Mouse (Mus musculus) heart, embryonic 11.5 days (tissue): ENCODE data around the gene Eloa. TPM values are rescaled to one million over a fixed set of nuclear protein-coding genes. Genes with fewer than 3 reads are reported as not detected.

ENCODE experiments used
- ATAC-seq: fragments of 200-750 bp; cut with Nextera tagmentation; replicated peaks from 2 replicates; pipeline ENCODE4 v1.8.0; 2017; ENCODE audit warnings: moderate library complexity; ENCODE audit not compliant: insufficient number of reproducible peaks, low FRiP score, low TSS enrichment
- H3K27ac ChIP-seq: fragments of 300-500 bp; sonication (generic); 2 replicates; pipeline ENCODE4 v1.5.1; 2014; ENCODE audit warnings: mild to moderate bottlenecking, low read depth, low read length
- H3K27me3 ChIP-seq: fragments of 300-500 bp; sonication (generic); 2 replicates; pipeline ENCODE4 v1.6.1; 2014; ENCODE audit warnings: mild to moderate bottlenecking, low read length, mixed read lengths; ENCODE audit not compliant: control insufficient read depth, insufficient read depth
- H3K36me3 ChIP-seq: fragments of 300-500 bp; sonication (generic); 2 replicates; pipeline ENCODE4 v1.6.1; 2014; ENCODE audit warnings: mild to moderate bottlenecking, low read length, moderate library complexity, mixed read lengths; ENCODE audit not compliant: control insufficient read depth, insufficient read depth
- H3K4me1 ChIP-seq: fragments of 300-500 bp; sonication (generic); 2 replicates; pipeline ENCODE4 v1.6.1; 2014; ENCODE audit warnings: low read length; ENCODE audit not compliant: control insufficient read depth, insufficient read depth
- H3K4me2 ChIP-seq: fragments of 300-500 bp; sonication (generic); 2 replicates; pipeline ENCODE4 v1.6.1; 2014; ENCODE audit warnings: mild to moderate bottlenecking, moderate library complexity
- H3K4me3 ChIP-seq: fragments of 300-500 bp; sonication (generic); 2 replicates; pipeline ENCODE4 v1.5.1; 2014; ENCODE audit warnings: low read depth, low read length
- H3K9ac ChIP-seq: fragments of 300-500 bp; sonication (generic); 2 replicates; pipeline ENCODE4 v1.6.1; 2014; ENCODE audit warnings: mild to moderate bottlenecking, low read depth, low read length, moderate library complexity
- H3K9me3 ChIP-seq: fragments of 300-500 bp; sonication (generic); replicated peaks from 2 replicates; pipeline ENCODE4 v1.6.1; 2016; ENCODE audit warnings: low read length; ENCODE audit not compliant: control insufficient read depth
- WGBS: fragments of 180-500 bp; shearing (Covaris S2); extraction: QIAGEN DNeasy Blood & Tissue Kit; methylation state at CpG from one replicate; pipeline ENCODE4 v1.1.7; 2014; ENCODE audit not compliant: insufficient replicate concordance; 5-methylcytosine and 5-hydroxymethylcytosine counted together
- polyA plus RNA-seq: library from polyadenylated mRNA; unstranded; fragments of >200 nt; fragmentation: Nextera tagmentation; extraction: Ambion mirVana; gene quantifications from 2 replicates; pipeline ENCODE4 v1.2.1, GENCODE M21; 2014

The Eloa gene
- polyA plus RNA-seq, 1 experiment from 2014 or later = 34.8 TPM

DNA sequence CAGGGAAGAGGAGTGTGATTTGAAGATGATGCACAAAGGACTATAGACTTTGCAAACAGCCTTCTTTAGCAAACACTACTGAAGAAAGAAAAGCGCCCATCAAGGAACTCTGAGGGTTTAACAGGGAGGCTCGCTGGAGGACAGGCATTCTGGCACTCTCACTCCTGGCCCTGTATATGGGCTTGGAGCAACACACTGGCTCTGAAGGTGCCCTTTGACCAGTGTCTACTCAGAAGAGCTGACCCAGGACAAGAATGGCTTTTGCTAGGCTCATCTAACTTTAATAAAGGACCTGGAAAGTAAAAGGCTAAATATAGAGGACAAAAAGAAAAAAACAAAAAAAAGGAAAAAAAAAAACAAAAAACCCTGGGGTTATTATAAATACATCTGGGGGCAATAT lies 16.6 kb downstream of the Eloa start:
- Histone ChIP-seq H3K9me3 (no peaks in the 10 kb centered on the region), H3K4me1 (no peaks in the 10 kb centered on the region), H3K27ac (no peak overlapping the region), H3K9ac (no peak overlapping the region), H3K36me3 (peaks cover 51% of the 10 kb centered on the region), H3K27me3 (no peaks in the 10 kb centered on the region), H3K4me2 (no peak overlapping the region), H3K4me3 (no peak overlapping the region)
- no peak for ATAC-seq
- 90% methylated on average over 2 of the region's 2 CpGs for WGBS

GRCm38 (mm10) chr4:136004107-136004675 lies 17.4 kb downstream of the Eloa start:
- ATAC-seq = no peak
- Histone ChIP-seq H3K36me3 (peaks cover 43% of the 10 kb centered on the region), H3K9ac (no peak overlapping the region), H3K9me3 (no peaks in the 10 kb centered on the region), H3K27ac (no peak overlapping the region), H3K4me1 (no peaks in the 10 kb centered on the region), H3K4me3 (no peak overlapping the region), H3K4me2 (no peak overlapping the region), H3K27me3 (no peaks in the 10 kb centered on the region)
- WGBS = 88% methylated on average over 5 of the region's 5 CpGs

GRCm38 (mm10) chr4:135995118-135995517 lies 26.4 kb downstream of the Eloa start:
- no peak overlapping the region for H3K4me3 ChIP-seq
- H3K27ac ChIP-seq = no peak overlapping the region
- H3K4me1 ChIP-seq = no peaks in the 10 kb centered on the region
- no peak overlapping the region for H3K9ac ChIP-seq
- H3K9me3 ChIP-seq = no peaks in the 10 kb centered on the region; the same call in 1 of the 2 replicates
- no peaks in the 10 kb centered on the region for H3K27me3 ChIP-seq
- H3K36me3 ChIP-seq = no peaks in the 10 kb centered on the region
- ATAC-seq = no peak
- no peak overlapping the region for H3K4me2 ChIP-seq
- 81% methylated on average over 4 of the region's 4 CpGs for whole genome bisulfite sequencing

DNA sequence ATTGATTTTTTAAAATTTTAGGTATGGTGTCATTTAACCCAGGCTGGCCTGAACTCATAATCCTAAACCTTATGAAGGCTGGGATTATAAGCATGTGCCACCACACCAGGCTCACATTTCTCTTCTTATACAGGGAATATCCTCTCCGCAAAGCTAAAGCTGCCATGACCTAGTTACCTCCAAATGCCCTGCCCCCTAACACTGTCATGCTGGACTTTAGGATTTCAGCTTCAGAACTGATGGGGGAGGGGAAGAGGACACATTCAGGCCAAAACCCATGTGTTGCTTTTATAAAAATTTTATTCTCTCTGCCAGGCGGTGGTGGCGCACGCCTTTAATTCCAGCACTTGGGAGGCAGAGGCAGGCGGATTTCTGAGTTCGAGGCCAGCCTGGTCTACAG lies 27.6 kb downstream of the Eloa start:
- Histone ChIP-seq H3K27ac (no peak overlapping the region), H3K4me1 (no peaks in the 10 kb centered on the region), H3K4me2 (no peak overlapping the region), H3K4me3 (no peak overlapping the region), H3K9ac (no peak overlapping the region), H3K27me3 (no peaks in the 10 kb centered on the region), H3K36me3 (no peaks in the 10 kb centered on the region), H3K9me3 (no peaks in the 10 kb centered on the region; the same call in 1 of the 2 replicates)
- 90% methylated on average over 6 of the region's 6 CpGs for WGBS
- no peak for ATAC-seq

GRCm38 (mm10) chr4:135987714-135988113 lies 33.8 kb downstream of the Eloa start:
- WGBS = 72% methylated on average over 9 of the region's 9 CpGs
- H3K4me3 ChIP-seq = peak overlapping the region; percentile 85
- H3K4me1 ChIP-seq = peaks cover 12% of the 10 kb centered on the region
- ATAC-seq = no peak
- H3K27ac ChIP-seq = peak overlapping the region; percentile 85; the same call in 1 of the 2 replicates
- H3K9ac ChIP-seq = peak overlapping the region; percentile 94
- H3K36me3 ChIP-seq = peaks cover 6% of the 10 kb centered on the region
- no peaks in the 10 kb centered on the region for H3K27me3 ChIP-seq
- H3K4me2 ChIP-seq = peak overlapping the region; percentile 93
- H3K9me3 ChIP-seq = no peaks in the 10 kb centered on the region

DNA sequence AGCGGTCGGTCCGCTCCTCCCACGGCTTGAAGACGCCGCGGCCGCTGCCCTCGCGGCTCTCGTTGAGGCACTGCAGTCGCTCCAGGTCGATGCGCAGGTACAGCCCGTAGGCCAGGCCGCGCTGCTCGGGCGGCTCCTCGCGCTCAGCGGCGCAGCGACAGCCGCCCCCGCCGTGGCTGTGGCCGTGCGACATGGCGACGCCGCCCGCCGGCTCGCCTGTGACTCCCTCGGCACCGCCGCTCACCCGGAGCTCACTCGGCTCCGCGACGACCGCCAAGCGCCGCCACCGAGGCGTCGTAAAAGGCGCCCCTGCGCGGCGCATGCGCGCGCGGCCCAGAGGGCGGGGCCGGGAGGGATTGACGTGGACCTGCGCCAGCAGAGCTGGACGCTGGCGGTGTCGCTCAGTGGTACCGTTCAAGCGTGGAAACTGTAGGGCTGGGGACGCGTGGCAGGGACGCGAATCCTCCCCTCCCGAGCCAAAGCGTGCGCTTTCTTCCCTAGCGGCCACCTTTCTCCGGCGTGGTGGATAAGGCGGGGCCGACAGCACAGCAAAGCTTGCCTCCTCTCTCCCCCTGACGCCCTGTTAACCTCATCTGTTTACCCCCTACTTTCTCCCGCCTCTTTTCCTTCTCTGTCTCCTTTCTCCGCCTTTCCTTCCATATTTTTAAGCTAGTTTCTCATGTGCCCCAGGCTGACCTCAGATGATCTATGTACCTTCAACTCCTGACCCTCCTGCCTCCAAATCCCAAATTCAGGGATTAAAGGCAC lies 34.4 kb downstream of the Eloa start, which contains the start of gene Pithd1:
Gene Pithd1, minus strand, starts transcription at position 322 of the 768 bp plus-strand sequence.
- ATAC-seq = peak; percentile 84
- peak within 1 kb of the TSS; percentile 94 for H3K9ac ChIP-seq
- no peaks in the 10 kb centered on the region for H3K9me3 ChIP-seq
- H3K4me2 ChIP-seq = peak within 1 kb of the TSS; percentile 93
- WGBS = 0% methylated on average over 75 of the region's 81 CpGs
- peaks cover 12% of the 10 kb centered on the region for H3K4me1 ChIP-seq
- H3K27ac ChIP-seq = peak within 1 kb of the TSS; percentile 85
- peaks cover 6% of the 10 kb centered on the region for H3K36me3 ChIP-seq
- H3K27me3 ChIP-seq = no peaks in the 10 kb centered on the region
- H3K4me3 ChIP-seq = peak within 1 kb of the TSS; percentile 85

- peaks cover 6% of the 10 kb centered on the region for H3K36me3 ChIP-seq
- 8% methylated on average over 23 of the region's 23 CpGs for WGBS
- no peaks in the 10 kb centered on the region for H3K9me3 ChIP-seq
- no peaks in the 10 kb centered on the region for H3K27me3 ChIP-seq
- ATAC-seq = no peak
- H3K4me3 ChIP-seq = peak overlapping the region; percentile 85
- H3K27ac ChIP-seq = peak overlapping the region; percentile 85
- H3K9ac ChIP-seq = peak overlapping the region; percentile 94
- H3K4me1 ChIP-seq = peaks cover 12% of the 10 kb centered on the region
- peak overlapping the region; percentile 93 for H3K4me2 ChIP-seq
These were observed 35.1 kb downstream of the Eloa start for GRCm38 (mm10) chr4:135986301-135986942.

GRCm38 (mm10) chr4:135985769-135986168 lies 35.8 kb downstream of the Eloa start:
- 83% methylated on average over 7 of the region's 7 CpGs for WGBS
- no peak for ATAC-seq
- Histone ChIP-seq H3K36me3 (peaks cover 6% of the 10 kb centered on the region), H3K27ac (no peak overlapping the region), H3K4me3 (peak overlapping the region; percentile 85), H3K9me3 (no peaks in the 10 kb centered on the region), H3K9ac (peak overlapping the region; percentile 94; the same call in 1 of the 2 replicates), H3K4me2 (peak overlapping the region; percentile 93), H3K27me3 (no peaks in the 10 kb centered on the region), H3K4me1 (peaks cover 12% of the 10 kb centered on the region)
